Mouse (Mus musculus) ZHBTc4 (cell line): ENCODE data around the gene Cpne8.
"Not testable (repeated sequence)": the region's sequence is repeated elsewhere in the genome, so short reads cannot be mapped to it uniquely, and the experiment has no call there.

ENCODE experiments used
- DNase-seq: peaks from one replicate; pipeline ENCODE4 v3.0.0-alpha.2; 2011; ENCODE audit warnings: low read depth, low spot score

Cpne8 gene

GRCm38 (mm10) chr15:90616116-90616798 is 63.0 kb downstream of the Cpne8 start:
- no peak for DNase-seq

DNA sequence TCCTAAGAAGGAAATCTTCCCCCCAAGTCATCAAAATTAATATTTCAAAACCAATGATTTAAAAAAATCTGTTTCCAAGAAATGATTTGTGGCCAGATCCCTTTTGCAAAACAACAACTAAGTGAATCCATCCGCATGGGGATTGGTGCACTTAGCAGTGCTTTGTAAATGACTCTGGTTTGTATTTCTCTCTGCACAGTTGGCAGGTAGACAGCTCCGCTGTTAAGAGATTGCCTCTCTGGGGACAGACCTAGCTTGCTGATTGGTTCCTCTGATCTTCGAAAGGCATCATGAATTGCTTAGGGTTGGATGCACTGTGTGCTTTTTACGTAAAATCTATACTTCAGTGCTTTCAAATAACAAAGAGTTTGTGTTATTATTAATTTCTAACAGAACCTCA is 68.5 kb downstream of the Cpne8 start:
- DNase-seq = not testable (repeated sequence)

- no peak for DNase-seq
Measured at GRCm38 (mm10) chr15:90609836-90610415, 69.3 kb downstream of the Cpne8 start.

DNA sequence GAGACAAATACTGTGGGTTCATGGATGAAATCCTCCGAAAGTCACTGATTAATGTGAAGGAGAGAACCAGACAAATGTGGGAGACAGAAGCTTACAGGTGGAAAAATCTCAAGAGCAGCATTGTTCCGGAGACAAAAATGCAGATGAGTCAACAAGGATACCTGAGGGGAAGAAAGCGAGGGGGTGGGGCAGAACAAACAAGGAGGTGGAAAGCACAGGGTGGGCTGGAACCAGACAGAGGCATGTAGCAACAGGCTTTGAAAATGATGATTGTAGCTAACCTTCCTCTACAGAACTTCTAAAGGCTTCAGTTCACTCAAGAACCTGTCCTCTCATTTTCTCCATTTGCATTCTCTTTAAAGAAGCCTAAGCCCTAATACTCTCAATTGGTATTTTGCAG is 70.9 kb downstream of the Cpne8 start:
- DNase-seq = no peak

DNA sequence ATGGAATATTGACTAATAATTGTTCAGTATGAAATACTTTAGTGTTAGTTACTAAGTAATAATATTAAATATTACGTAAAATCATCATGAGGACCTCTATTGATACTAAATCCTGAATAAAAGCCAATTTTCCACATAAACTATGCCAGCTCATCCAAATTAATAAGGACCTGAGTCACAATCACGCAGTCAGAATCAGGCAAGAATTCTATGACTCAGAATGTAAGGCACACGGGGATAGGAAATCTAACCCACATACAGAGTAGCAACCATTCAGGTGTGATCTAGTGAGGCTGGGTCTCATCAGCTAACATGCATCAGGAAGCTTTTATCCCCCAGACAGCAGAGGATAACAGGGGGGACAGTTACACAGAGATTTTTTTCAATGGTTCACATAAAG is 72.1 kb downstream of the Cpne8 start:
- DNase-seq = no peak

- DNase-seq = no peak
Measured at GRCm38 (mm10) chr15:90603676-90604075, 75.6 kb downstream of the Cpne8 start.

DNA sequence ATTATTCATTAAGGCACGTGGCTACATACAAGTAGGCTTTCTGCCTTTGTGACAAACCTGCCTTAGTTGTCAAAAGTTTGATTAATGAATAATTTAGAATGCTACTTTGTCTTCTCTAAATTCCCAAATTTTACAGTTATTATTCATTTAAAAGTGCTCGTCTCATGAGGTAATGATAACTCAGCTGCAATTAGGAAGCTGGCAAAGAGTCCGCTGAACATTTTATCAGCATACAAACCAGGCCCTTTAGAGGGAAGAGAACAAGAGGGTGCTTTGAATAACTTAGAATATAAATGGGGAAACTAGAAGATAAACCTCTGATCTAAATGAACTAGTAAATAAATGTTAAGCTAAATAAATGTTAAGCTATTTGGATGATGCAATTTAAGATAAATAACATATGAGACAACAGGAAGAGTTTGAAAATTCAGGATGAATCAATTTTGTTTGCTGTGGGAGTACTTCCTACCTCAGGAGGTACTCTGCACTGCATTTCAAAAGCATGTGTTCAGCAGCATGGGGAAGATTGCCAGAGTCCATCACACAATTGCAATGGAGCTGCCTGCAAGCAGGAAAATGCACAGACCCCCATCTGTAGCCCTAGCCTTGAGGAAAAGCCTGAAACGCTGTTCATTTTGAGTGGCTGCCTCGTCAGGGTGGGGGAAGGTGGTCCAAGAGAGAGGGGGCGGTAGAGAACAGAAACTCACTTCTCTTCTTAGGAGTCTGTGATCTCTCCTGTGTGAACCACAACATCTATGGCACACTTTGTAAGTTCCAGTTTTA is 81.3 kb downstream of the Cpne8 start:
- DNase-seq = no peak

- no peak for DNase-seq
Measured at GRCm38 (mm10) chr15:90595592-90595991, 83.6 kb downstream of the Cpne8 start.

GRCm38 (mm10) chr15:90589587-90589986 is 89.6 kb downstream of the Cpne8 start:
- no peak for DNase-seq

DNA sequence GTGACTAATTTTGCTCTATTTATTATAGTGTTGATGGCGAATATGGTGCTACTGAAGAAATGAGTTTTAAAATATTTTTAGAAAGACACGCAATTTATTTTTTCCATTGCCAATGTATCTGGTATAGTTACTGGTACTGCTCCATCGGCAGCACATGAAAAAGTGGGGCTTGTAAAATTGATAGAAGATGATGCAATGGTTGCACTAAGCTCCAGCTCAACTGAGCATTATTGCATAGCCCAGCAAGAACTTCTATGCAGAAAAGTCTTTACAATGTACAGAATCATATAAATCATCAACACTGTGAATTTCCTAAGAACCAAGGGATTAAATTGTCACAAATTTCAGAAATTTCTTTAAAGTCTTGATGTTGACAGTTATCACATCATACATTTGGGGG is 101.8 kb downstream of the Cpne8 start:
- no peak for DNase-seq

GRCm38 (mm10) chr15:90569246-90569645 is 110.0 kb downstream of the Cpne8 start:
- no peak for DNase-seq

- no peak for DNase-seq
Measured at GRCm38 (mm10) chr15:90568050-90568449, 111.2 kb downstream of the Cpne8 start.

DNA sequence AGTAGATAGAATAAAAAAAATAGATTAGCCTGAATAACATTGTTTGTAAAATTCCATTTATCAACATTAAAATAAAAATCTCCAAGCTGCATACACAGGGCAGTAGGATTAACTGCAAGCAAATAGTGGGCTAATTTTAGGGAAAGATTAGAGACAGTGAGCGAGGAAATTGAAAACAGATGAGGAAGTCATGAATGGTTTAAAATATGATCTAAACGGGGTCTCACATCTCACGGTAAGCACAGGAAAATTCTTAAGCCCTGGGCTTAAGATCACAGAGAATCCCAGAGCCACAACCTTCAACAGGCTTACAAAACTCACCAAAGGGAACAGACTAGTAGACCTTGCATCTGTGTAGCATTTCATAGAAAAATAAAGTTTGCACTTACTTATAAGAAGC is 115.2 kb downstream of the Cpne8 start:
- DNase-seq = no peak

GRCm38 (mm10) chr15:90561613-90562012 is 117.6 kb downstream of the Cpne8 start:
- DNase-seq = no peak

DNA sequence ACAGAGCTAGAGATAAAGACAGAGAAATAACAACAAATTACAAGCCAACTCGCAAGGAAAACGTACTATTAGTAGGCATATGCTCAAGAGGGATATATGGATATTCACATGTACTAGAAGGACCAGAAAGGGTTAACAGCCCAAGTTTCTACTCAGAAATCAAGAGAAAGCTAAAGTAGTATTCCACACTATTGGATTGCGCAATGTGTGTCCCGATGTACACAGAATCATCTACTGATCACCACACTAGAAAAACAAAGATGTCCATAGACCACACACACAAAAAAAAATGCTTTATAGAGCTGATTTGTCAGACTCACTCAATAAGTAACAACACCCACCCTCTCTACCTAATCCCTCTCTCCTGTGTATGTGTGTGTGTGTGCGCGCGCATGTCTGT is 130.6 kb downstream of the Cpne8 start:
- DNase-seq = no peak

DNA sequence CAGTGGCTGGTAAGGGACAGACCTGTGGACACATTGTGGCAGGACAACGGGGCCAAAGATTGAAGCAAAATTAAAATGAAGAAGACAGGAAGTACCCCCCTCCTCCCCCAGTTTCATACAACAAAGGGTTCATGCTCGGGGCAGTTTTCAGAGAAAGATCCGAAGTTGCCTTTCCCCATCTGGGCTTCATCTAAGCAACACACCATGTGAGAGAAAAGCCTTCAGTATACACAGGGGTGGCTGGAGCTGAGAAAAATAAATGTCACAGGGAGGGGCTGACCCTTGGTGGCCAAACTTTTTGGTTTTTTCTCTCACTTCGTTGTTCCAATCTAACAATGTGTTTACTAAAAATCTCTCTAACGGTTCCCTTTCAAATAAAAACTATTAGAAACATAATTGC is 135.8 kb downstream of the Cpne8 start:
- no peak for DNase-seq

GRCm38 (mm10) chr15:90542126-90542525 is 137.1 kb downstream of the Cpne8 start:
- DNase-seq = no peak

- no peak for DNase-seq
Measured at GRCm38 (mm10) chr15:90536311-90537202, 142.7 kb downstream of the Cpne8 start.

GRCm38 (mm10) chr15:90535730-90536129 is 143.5 kb downstream of the Cpne8 start:
- no peak for DNase-seq

GRCm38 (mm10) chr15:90512769-90513168 is 166.5 kb downstream of the Cpne8 start:
- no peak for DNase-seq

GRCm38 (mm10) chr15:90497080-90497479 is 182.2 kb downstream of the Cpne8 start:
- no peak for DNase-seq

GRCm38 (mm10) chr15:90491558-90491957 is 187.7 kb downstream of the Cpne8 start:
- DNase-seq = peak; percentile 7
